Mouse (Mus musculus): Measurements from ENCODE around the gene Mzt1.
"Not testable (repeated sequence)": the region's sequence is repeated elsewhere in the genome, so short reads cannot be mapped to it uniquely, and the experiment has no call there.

Gene Mzt1

GRCm38 (mm10) chr14:99046031-99046781, at the start of gene Mzt1, which contains the start of gene Bora:
TSS of gene Mzt1 (minus strand) at chr14:99046134.
TSS of gene Bora (plus strand) at chr14:99046222.
- DNase-seq (ENCODE audit: low read depth, low spot score), result peak; percentile 98

- no peak for DNase-seq (ENCODE audit: low read depth, low spot score)
These were observed 43.0 kb upstream of the Mzt1 start for GRCm38 (mm10) chr14:99088947-99089346.

GRCm38 (mm10) chr14:99071146-99071545, 25.2 kb upstream of the Mzt1 start:
- no peak for DNase-seq (ENCODE audit: low read depth, low spot score)

GRCm38 (mm10) chr14:99063091-99063490, 17.2 kb upstream of the Mzt1 start:
- no peak for DNase-seq (ENCODE audit: low read depth, low spot score)

GRCm38 (mm10) chr14:99060616-99061015, 14.7 kb upstream of the Mzt1 start:
- DNase-seq (ENCODE audit: low read depth, low spot score), result no peak

- no peak for DNase-seq (ENCODE audit: low read depth, low spot score)
These were observed 13.1 kb upstream of the Mzt1 start for GRCm38 (mm10) chr14:99058959-99059586.

- no peak for DNase-seq (ENCODE audit: low read depth, low spot score)
These were observed 848 bp upstream of the Mzt1 start for GRCm38 (mm10) chr14:99046782-99047181.

- DNase-seq (ENCODE audit: low read depth, low spot score), result peak; percentile 71
These were observed 430 bp downstream of the Mzt1 start for GRCm38 (mm10) chr14:99045378-99046030.

- peak; percentile 50 for DNase-seq (ENCODE audit: low read depth, low spot score)
These were observed 1.2 kb downstream of the Mzt1 start for GRCm38 (mm10) chr14:99044718-99045117.

- no peak for DNase-seq (ENCODE audit: low read depth, low spot score)
These were observed 1.8 kb downstream of the Mzt1 start for GRCm38 (mm10) chr14:99044096-99044495.

GRCm38 (mm10) chr14:99043499-99043898, 2.4 kb downstream of the Mzt1 start:
- no peak for DNase-seq (ENCODE audit: low read depth, low spot score)

- peak; percentile 68 for DNase-seq (ENCODE audit: low read depth, low spot score)
These were observed 4.5 kb downstream of the Mzt1 start for GRCm38 (mm10) chr14:99041416-99041815.

- DNase-seq (ENCODE audit: low read depth, low spot score), result not testable (repeated sequence)
These were observed 6.6 kb downstream of the Mzt1 start for GRCm38 (mm10) chr14:99039308-99039707.

- no peak for DNase-seq (ENCODE audit: low read depth, low spot score)
These were observed 8.2 kb downstream of the Mzt1 start for GRCm38 (mm10) chr14:99037703-99038102.

- no peak for DNase-seq (ENCODE audit: low read depth, low spot score)
These were observed 9.9 kb downstream of the Mzt1 start for GRCm38 (mm10) chr14:99036039-99036438.

- not testable (repeated sequence) for DNase-seq (ENCODE audit: low read depth, low spot score)
These were observed 11.1 kb downstream of the Mzt1 start for GRCm38 (mm10) chr14:99034851-99035250.

GRCm38 (mm10) chr14:99032596-99032995, 13.3 kb downstream of the Mzt1 start:
- DNase-seq (ENCODE audit: low read depth, low spot score), result no peak

GRCm38 (mm10) chr14:99031337-99031873, 14.5 kb downstream of the Mzt1 start:
- DNase-seq (ENCODE audit: low read depth, low spot score), result no peak

- DNase-seq (ENCODE audit: low read depth, low spot score), result no peak
These were observed 15.9 kb downstream of the Mzt1 start for GRCm38 (mm10) chr14:99029987-99030386.

- DNase-seq (ENCODE audit: low read depth, low spot score), result no peak
These were observed 23.4 kb downstream of the Mzt1 start for GRCm38 (mm10) chr14:99022346-99023086.

- no peak for DNase-seq (ENCODE audit: low read depth, low spot score)
These were observed 26.7 kb downstream of the Mzt1 start for GRCm38 (mm10) chr14:99019136-99019808.
